In genomic region chr11:69388680-69389079, GRCm38 (mm10) we compare ENCODE assay signal across 18 mouse cellular contexts. TPM values are rescaled to one million over a fixed set of nuclear protein-coding genes. Genes with fewer than 3 reads are reported as not detected.
A peak's percentile ranks its signal among the peaks of the same experiment; 100 is the strongest.
DNase-seq lines count a peak whose midpoint lies in the region; ATAC-seq and TF ChIP-seq lines count a peak whose summit lies in the region.
"Had no signal": no experiment of that assay in that cellular context is flagged by ENCODE, and none has a peak within 500 bp of the region (broad histone marks: within the 10 kb centered on the region; RNA-seq: fewer than 3 reads in every experiment).

No protein-coding gene starts in this region.

- no peak overlapping the region for H3K4me3 ChIP-seq in hindbrain, postnatal 0 days (ENCODE audit: low read length)
- no peak overlapping the region for H3K4me3 ChIP-seq in hindbrain, embryonic 13.5 days
- H3K4me3 ChIP-seq in left cerebral cortex, adult 2 months: no peak overlapping the region
- H3K4me3 ChIP-seq in ES-E14 (ENCODE audit: insufficient read depth in 1 of 2, low read depth in 1 of 2, low read length in 2 of 2, poor library complexity in 1 of 2, severe bottlenecking in 1 of 2): no peak overlapping the region
- no peak overlapping the region for H3K4me3 ChIP-seq in limb, embryonic 10.5 days
- H3K4me3 ChIP-seq in midbrain, embryonic 11.5 days (ENCODE audit: low read depth, low read length): no peak overlapping the region
- H3K4me3 ChIP-seq: embryonic facial prominence, embryonic 10.5 days; forebrain, embryonic 13.5 days; heart, embryonic 13.5 days had no signal

- intact Hi-C loops in left cerebral cortex, adult 2 months (cut with DNase I): loop anchor here (5.0 kb wide), 1 partner anchor 196 kb away; no protein-coding TSS in a partner anchor
- intact Hi-C loops in left cerebral cortex, postnatal 10 days (cut with DNase I): loop anchor here (5.0 to 10.0 kb wide), 2 partner anchors 131 to 194 kb away; partner anchors contain the start of gene Alox8

- no peaks in the 10 kb centered on the region for H3K4me1 ChIP-seq in hindbrain, postnatal 0 days (ENCODE audit: insufficient read depth, low read length)
- peaks cover 6% of the 10 kb centered on the region; the same call in 1 of the 2 replicates for H3K4me1 ChIP-seq in hindbrain, embryonic 13.5 days (replicated peaks)
- H3K4me1 ChIP-seq in ES-E14 (ENCODE audit: control insufficient read depth in 2 of 2, insufficient read depth in 2 of 2, low read length in 2 of 2, poor library complexity in 1 of 2): peaks cover 0 to 3% of the 10 kb centered on the region in 2 experiments; a peak in 2 of 4 replicates
- H3K4me1 ChIP-seq in limb, embryonic 10.5 days: 0 out of 2 replicates have a peak, but pooled peaks cover 5% of the 10 kb centered on the region
- no peaks in the 10 kb centered on the region; the same call in 1 of the 2 replicates for H3K4me1 ChIP-seq in midbrain, embryonic 11.5 days (ENCODE audit: control insufficient read depth, insufficient read depth, low read length)

- in situ Hi-C loops in ES-E14 (cut with MboI; ENCODE audit: low sequenced_read_pairs in 2 of 2, unreplicated experiment in 2 of 2): loop anchor here in 1 of 2 experiments (10.0 kb wide), 1 partner anchor 124 kb away; no protein-coding TSS in a partner anchor

- no peak overlapping the region for H3K27ac ChIP-seq in hindbrain, postnatal 0 days
- no peak overlapping the region for H3K27ac ChIP-seq in hindbrain, embryonic 13.5 days
- no peak overlapping the region for H3K27ac ChIP-seq in left cerebral cortex, adult 2 months
- no peak overlapping the region for H3K27ac ChIP-seq in ES-E14 (ENCODE audit: insufficient read depth, low read depth, low read length, poor library complexity, severe bottlenecking)
- H3K27ac ChIP-seq in limb, embryonic 10.5 days: no peak overlapping the region
- H3K27ac ChIP-seq in midbrain, embryonic 11.5 days (ENCODE audit: low read depth, low read length): no peak overlapping the region
- H3K27ac ChIP-seq: embryonic facial prominence, embryonic 10.5 days; forebrain, embryonic 13.5 days; heart, embryonic 13.5 days had no signal

- H3K9me3 ChIP-seq in hindbrain, postnatal 0 days (ENCODE audit: low read length): no peaks in the 10 kb centered on the region
- H3K9me3 ChIP-seq in hindbrain, embryonic 13.5 days: no peaks in the 10 kb centered on the region
- no peaks in the 10 kb centered on the region for H3K9me3 ChIP-seq in ES-E14 (ENCODE audit: control insufficient read depth, insufficient read depth, low read depth, low read length)
- no peaks in the 10 kb centered on the region for H3K9me3 ChIP-seq in limb, embryonic 10.5 days (replicated peaks)
- H3K9me3 ChIP-seq in midbrain, embryonic 11.5 days (ENCODE audit: control insufficient read depth, low read length): no peaks in the 10 kb centered on the region
- H3K9me3 ChIP-seq: embryonic facial prominence, embryonic 10.5 days; forebrain, embryonic 13.5 days; heart, embryonic 13.5 days had no signal

- ATAC-seq in hindbrain, postnatal 0 days: no peak
- ATAC-seq in hindbrain, embryonic 13.5 days (ENCODE audit: low FRiP score): no peak
- no peak for ATAC-seq in midbrain, embryonic 11.5 days (ENCODE audit: low FRiP score)
- ATAC-seq: forebrain, embryonic 13.5 days; hindbrain, embryonic 16.5 days had no signal

- no peak for DNase-seq in hindbrain, postnatal 0 days (ENCODE audit: low spot score)
- no peak for DNase-seq in left cerebral cortex, adult 2 months (ENCODE audit: extremely low spot score in 1 of 2, low spot score in 2 of 2)
- DNase-seq in left cerebral cortex, postnatal 10 days (ENCODE audit: extremely low spot score in 1 of 2, low spot score in 2 of 2): no peak
- DNase-seq in ES-E14 (ENCODE audit: low read depth, low spot score): no peak
- peak; percentile 18 for DNase-seq in limb, embryonic 10.5 days (ENCODE audit: low spot score)
- DNase-seq in cerebellum, adult 9-11 months: no peak
- DNase-seq in midbrain, embryonic 11.5 days (ENCODE audit: low spot score, missing footprints): no peak
- DNase-seq: adrenal gland, postnatal 10 days; cerebellum, adult 11 months; cerebellum, adult 8-10 months; cerebellum, postnatal 25 days; gastrocnemius, postnatal 14 days; heart, postnatal 36 days had no signal

- no peak overlapping the region for H3K4me2 ChIP-seq in hindbrain, postnatal 0 days (ENCODE audit: low read depth, low read length)
- H3K4me2 ChIP-seq in hindbrain, embryonic 13.5 days: no peak overlapping the region
- H3K4me2 ChIP-seq in midbrain, embryonic 11.5 days: no peak overlapping the region
- H3K4me2 ChIP-seq: forebrain, embryonic 13.5 days; heart, embryonic 13.5 days had no signal

- no peaks in the 10 kb centered on the region for H3K36me3 ChIP-seq in hindbrain, postnatal 0 days (ENCODE audit: insufficient read depth, low read length)
- H3K36me3 ChIP-seq in hindbrain, embryonic 13.5 days: no peaks in the 10 kb centered on the region; the same call in 1 of the 2 replicates
- H3K36me3 ChIP-seq in ES-E14 (ENCODE audit: control insufficient read depth, insufficient read depth, low read length, poor library complexity, severe bottlenecking): no peaks in the 10 kb centered on the region
- H3K36me3 ChIP-seq in limb, embryonic 10.5 days: peaks cover 10% of the 10 kb centered on the region
- no peaks in the 10 kb centered on the region for H3K36me3 ChIP-seq in midbrain, embryonic 11.5 days (ENCODE audit: control insufficient read depth, insufficient read depth, low read length)

- 0 out of 2 replicates have a peak, but pooled peaks have one; percentile 10 for TF ChIP-seq CTCF in hindbrain, postnatal 0 days (IDR thresholded peaks at IDR 0.05; ENCODE audit: low read depth)
- TF ChIP-seq CTCF in left cerebral cortex, adult 2 months (IDR thresholded peaks at IDR 0.05): peak; percentile 27

- H3K27me3 ChIP-seq in hindbrain, postnatal 0 days (ENCODE audit: insufficient read depth, low read length): no peaks in the 10 kb centered on the region
- H3K27me3 ChIP-seq in hindbrain, embryonic 13.5 days: no peaks in the 10 kb centered on the region
- H3K27me3 ChIP-seq in limb, embryonic 10.5 days (ENCODE audit: low read depth, poor library complexity, severe bottlenecking): no peaks in the 10 kb centered on the region
- no peaks in the 10 kb centered on the region for H3K27me3 ChIP-seq in midbrain, embryonic 11.5 days (ENCODE audit: control insufficient read depth, insufficient read depth, low read length)
- H3K27me3 ChIP-seq: forebrain, embryonic 13.5 days; heart, embryonic 13.5 days had no signal

- H3K9ac ChIP-seq in hindbrain, postnatal 0 days (replicated peaks; ENCODE audit: low read length): no peak overlapping the region
- no peak overlapping the region for H3K9ac ChIP-seq in hindbrain, embryonic 13.5 days
- no peak overlapping the region for H3K9ac ChIP-seq in ES-E14 (ENCODE audit: insufficient read depth, low read depth, low read length, poor library complexity, severe bottlenecking)
- no peak overlapping the region for H3K9ac ChIP-seq in midbrain, embryonic 11.5 days (ENCODE audit: low read length)
- H3K9ac ChIP-seq: forebrain, embryonic 13.5 days; heart, embryonic 13.5 days had no signal

- 98% methylated on average over 4 of the region's 4 CpGs for WGBS in hindbrain, postnatal 0 days
- WGBS in hindbrain, embryonic 13.5 days: 97% methylated on average over 4 of the region's 4 CpGs
- 98% methylated on average over 4 of the region's 4 CpGs for WGBS in limb, embryonic 10.5 days
- WGBS in midbrain, embryonic 11.5 days: 95% methylated on average over 4 of the region's 4 CpGs

RNA-seq across cellular contexts. Expression of gene Naa38, which starts 6.6 kb away (rescaled TPM):
- 77.1 and 99.0 TPM in 2 replicates for total RNA-seq in hindbrain, postnatal 0 days (2014; rRNA removed)
- polyA plus RNA-seq in hindbrain, postnatal 0 days (2015; fragmentation: Nextera tagmentation; extraction: Ambion mirVana): 162 and 163 TPM in 2 replicates
- polyA plus RNA-seq in hindbrain, embryonic 13.5 days (2015; fragmentation: Nextera tagmentation; extraction: Ambion mirVana): 103 and 105 TPM in 2 replicates
- 100 to 1,000 TPM in 1 of 2 experiments, 10 to 100 TPM in 1; 94.0 to 113 TPM for total RNA-seq in left cerebral cortex, adult 2 months (2021)
- 10 to 100 TPM; 84.2 to 85.7 TPM for total RNA-seq in left cerebral cortex, postnatal 10 days (2021)
- 191 and 202 TPM in 2 replicates for total RNA-seq in ES-E14 (2012; rRNA removed)
- 140 and 151 TPM in 2 replicates for polyA plus RNA-seq in limb, embryonic 10.5 days (2016; fragmentation: Nextera tagmentation; extraction: Ambion mirVana)
- 120 and 130 TPM in 2 replicates for polyA plus RNA-seq in midbrain, embryonic 11.5 days (2014; fragmentation: Nextera tagmentation; extraction: Ambion mirVana)

RNA-seq across cellular contexts. Expression of gene Cyb5d1, which starts 6.8 kb away (rescaled TPM):
- total RNA-seq in hindbrain, postnatal 0 days (2014; rRNA removed): 21.8 and 26.9 TPM in 2 replicates
- polyA plus RNA-seq in hindbrain, postnatal 0 days (2015; fragmentation: Nextera tagmentation; extraction: Ambion mirVana): 18.5 and 22.2 TPM in 2 replicates
- 34.9 and 35.5 TPM in 2 replicates for polyA plus RNA-seq in hindbrain, embryonic 13.5 days (2015; fragmentation: Nextera tagmentation; extraction: Ambion mirVana)
- total RNA-seq in left cerebral cortex, adult 2 months (2021): 10 to 100 TPM; 40.7 to 45.6 TPM
- 10 to 100 TPM; 37.9 to 39.8 TPM for total RNA-seq in left cerebral cortex, postnatal 10 days (2021)
- total RNA-seq in ES-E14 (2012; rRNA removed): 18.8 and 29.0 TPM in 2 replicates
- 45.2 and 51.6 TPM in 2 replicates for polyA plus RNA-seq in limb, embryonic 10.5 days (2016; fragmentation: Nextera tagmentation; extraction: Ambion mirVana)
- 44.6 and 50.5 TPM in 2 replicates for polyA plus RNA-seq in midbrain, embryonic 11.5 days (2014; fragmentation: Nextera tagmentation; extraction: Ambion mirVana)

RNA-seq across cellular contexts. Expression of gene Tmem88, which starts 9.4 kb away (rescaled TPM):
- 3.8 and 4.3 TPM in 2 replicates for total RNA-seq in hindbrain, postnatal 0 days (2014; rRNA removed)
- 8.7 and 9.5 TPM in 2 replicates for polyA plus RNA-seq in hindbrain, postnatal 0 days (2015; fragmentation: Nextera tagmentation; extraction: Ambion mirVana)
- polyA plus RNA-seq in hindbrain, embryonic 13.5 days (2015; fragmentation: Nextera tagmentation; extraction: Ambion mirVana): 7.1 and 8.7 TPM in 2 replicates
- total RNA-seq in left cerebral cortex, adult 2 months (2021): 1 to 10 TPM; 2.9 to 3.8 TPM
- 1 to 10 TPM; 2.8 to 3.0 TPM for total RNA-seq in left cerebral cortex, postnatal 10 days (2021)
- 23.9 and 43.3 TPM in 2 replicates for total RNA-seq in ES-E14 (2012; rRNA removed)
- 23.0 and 24.7 TPM in 2 replicates for polyA plus RNA-seq in limb, embryonic 10.5 days (2016; fragmentation: Nextera tagmentation; extraction: Ambion mirVana)
- 11.9 and 13.1 TPM in 2 replicates for polyA plus RNA-seq in midbrain, embryonic 11.5 days (2014; fragmentation: Nextera tagmentation; extraction: Ambion mirVana)

RNA-seq across cellular contexts. Expression of gene Chd3, which starts 19.5 kb away (rescaled TPM):
- total RNA-seq in hindbrain, postnatal 0 days (2014; rRNA removed): 252 and 255 TPM in 2 replicates
- 46.6 and 49.7 TPM in 2 replicates for polyA plus RNA-seq in hindbrain, postnatal 0 days (2015; fragmentation: Nextera tagmentation; extraction: Ambion mirVana)
- polyA plus RNA-seq in hindbrain, embryonic 13.5 days (2015; fragmentation: Nextera tagmentation; extraction: Ambion mirVana): 92.4 and 93.5 TPM in 2 replicates
- 100 to 1,000 TPM; 406 to 416 TPM for total RNA-seq in left cerebral cortex, adult 2 months (2021)
- total RNA-seq in left cerebral cortex, postnatal 10 days (2021): 100 to 1,000 TPM; 525 to 527 TPM
- total RNA-seq in ES-E14 (2012; rRNA removed): 21.6 and 27.0 TPM in 2 replicates
- 35.1 and 70.5 TPM in 2 replicates for polyA plus RNA-seq in limb, embryonic 10.5 days (2016; fragmentation: Nextera tagmentation; extraction: Ambion mirVana)
- polyA plus RNA-seq in midbrain, embryonic 11.5 days (2014; fragmentation: Nextera tagmentation; extraction: Ambion mirVana): 38.2 and 39.4 TPM in 2 replicates

RNA-seq across cellular contexts. Expression of gene Kdm6b, which starts 24.8 kb away (rescaled TPM):
- 8.0 and 10.5 TPM in 2 replicates for total RNA-seq in hindbrain, postnatal 0 days (2014; rRNA removed)
- 20.5 and 22.3 TPM in 2 replicates for polyA plus RNA-seq in hindbrain, postnatal 0 days (2015; fragmentation: Nextera tagmentation; extraction: Ambion mirVana)
- 50.6 and 51.3 TPM in 2 replicates for polyA plus RNA-seq in hindbrain, embryonic 13.5 days (2015; fragmentation: Nextera tagmentation; extraction: Ambion mirVana)
- 10 to 100 TPM; 31.1 to 45.3 TPM for total RNA-seq in left cerebral cortex, adult 2 months (2021)
- total RNA-seq in left cerebral cortex, postnatal 10 days (2021): 10 to 100 TPM; 42.7 to 43.9 TPM
- total RNA-seq in ES-E14 (2012; rRNA removed): 7.9 and 9.4 TPM in 2 replicates
- 36.6 and 40.8 TPM in 2 replicates for polyA plus RNA-seq in limb, embryonic 10.5 days (2016; fragmentation: Nextera tagmentation; extraction: Ambion mirVana)
- polyA plus RNA-seq in midbrain, embryonic 11.5 days (2014; fragmentation: Nextera tagmentation; extraction: Ambion mirVana): 30.2 and 31.7 TPM in 2 replicates
